Comparison of ENCODE assay signal across 25 mouse cellular contexts in the genomic region with DNA sequence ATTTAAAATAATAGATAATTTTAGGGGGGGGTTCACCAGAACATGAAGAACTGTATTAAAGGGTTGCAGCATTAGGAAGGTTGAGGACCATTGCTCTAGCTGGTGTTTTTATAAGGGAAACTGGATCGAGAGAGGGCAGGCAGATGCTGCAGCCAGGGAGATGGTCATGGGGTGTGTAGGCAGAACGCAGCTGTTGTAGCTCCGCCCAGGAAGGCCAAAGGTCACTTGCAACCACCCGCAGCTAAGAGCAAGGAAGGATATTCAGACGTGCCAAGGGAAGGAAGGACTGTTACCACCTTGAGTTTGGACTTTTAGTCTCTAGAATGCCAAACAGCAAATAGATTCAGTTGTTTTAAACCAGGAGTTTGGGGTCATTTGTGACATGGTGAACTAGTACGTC.
DNase-seq lines count a peak whose midpoint lies in the region; ATAC-seq and TF ChIP-seq lines count a peak whose summit lies in the region.
"Had no signal": no experiment of that assay in that cellular context is flagged by ENCODE, and none has a peak within 500 bp of the region (broad histone marks: within the 10 kb centered on the region; RNA-seq: fewer than 3 reads in every experiment).

No protein-coding gene starts in this region.

- no peak for TF ChIP-seq CTCF in hindbrain, postnatal 0 days (IDR thresholded peaks at IDR 0.05; ENCODE audit: low read depth)

- peak; percentile 10 for DNase-seq in hindbrain, embryonic 11.5 days (ENCODE audit: low spot score)
- DNase-seq in hindbrain, postnatal 0 days (ENCODE audit: low spot score) = no peak
- DNase-seq in lung, postnatal 10 days = peak; percentile 11
- no peak for DNase-seq in lung, adult 18-20 months
- peak; percentile 11 for DNase-seq in kidney, postnatal 14 days
- DNase-seq in gastrocnemius, adult 18-20 months (ENCODE audit: low spot score) = no peak
- no peak for DNase-seq in retina, postnatal 1 day
- DNase-seq in thymus, postnatal 0 days (ENCODE audit: low spot score) = no peak
- DNase-seq: adrenal gland, postnatal 25 days; cerebellum, adult 11 months; cerebellum, postnatal 10 days; gastrocnemius, postnatal 10 days; heart, adult 18-20 months; midbrain, embryonic 14.5 days; right cerebral cortex, postnatal 25 days; thymus, adult 18-20 months had no signal

- ATAC-seq in hindbrain, embryonic 11.5 days (ENCODE audit: low FRiP score) = no peak
- no peak for ATAC-seq in hindbrain, postnatal 0 days
- ATAC-seq: activated CD4-positive, CD25-positive, alpha-beta regulatory T cell, adult 4 months; forebrain, embryonic 13.5 days; liver, embryonic 12.5 days had no signal

- H3K9ac ChIP-seq in hindbrain, embryonic 11.5 days (ENCODE audit: low read depth, low read length) = no peak overlapping the region
- H3K9ac ChIP-seq in hindbrain, postnatal 0 days (replicated peaks; ENCODE audit: low read length) = no peak overlapping the region
- H3K9ac ChIP-seq: forebrain, embryonic 13.5 days; heart, embryonic 13.5 days; hindbrain, embryonic 14.5 days; limb, embryonic 12.5 days; liver, embryonic 12.5 days; lung, embryonic 15.5 days; stomach, embryonic 15.5 days had no signal

- H3K9me3 ChIP-seq in hindbrain, embryonic 11.5 days (ENCODE audit: control insufficient read depth, low read length) = no peaks in the 10 kb centered on the region
- peaks cover 5% of the 10 kb centered on the region; the same call in 1 of the 2 replicates for H3K9me3 ChIP-seq in hindbrain, postnatal 0 days (ENCODE audit: low read length)
- H3K9me3 ChIP-seq: forebrain, embryonic 13.5 days; liver, embryonic 12.5 days; lung, embryonic 15.5 days; stomach, embryonic 15.5 days had no signal

- H3K27me3 ChIP-seq in hindbrain, embryonic 11.5 days (ENCODE audit: control insufficient read depth, insufficient read depth, low read length) = no peaks in the 10 kb centered on the region
- no peaks in the 10 kb centered on the region for H3K27me3 ChIP-seq in hindbrain, postnatal 0 days (ENCODE audit: insufficient read depth, low read length)
- H3K27me3 ChIP-seq: CH12.LX; forebrain, embryonic 13.5 days; heart, embryonic 13.5 days; limb, embryonic 12.5 days; liver, embryonic 12.5 days; lung, embryonic 15.5 days; stomach, embryonic 15.5 days had no signal

- no peaks in the 10 kb centered on the region for H3K36me3 ChIP-seq in hindbrain, embryonic 11.5 days (ENCODE audit: control insufficient read depth, insufficient read depth, low read length)
- no peaks in the 10 kb centered on the region for H3K36me3 ChIP-seq in hindbrain, postnatal 0 days (ENCODE audit: insufficient read depth, low read length)
- H3K36me3 ChIP-seq: heart, embryonic 13.5 days; limb, embryonic 12.5 days; liver, embryonic 12.5 days; lung, embryonic 15.5 days; stomach, embryonic 15.5 days had no signal

- H3K4me2 ChIP-seq in hindbrain, embryonic 11.5 days (replicated peaks; ENCODE audit: low read depth, low read length) = no peak overlapping the region
- no peak overlapping the region for H3K4me2 ChIP-seq in hindbrain, postnatal 0 days (ENCODE audit: low read depth, low read length)
- H3K4me2 ChIP-seq: forebrain, embryonic 13.5 days; heart, embryonic 13.5 days; hindbrain, embryonic 14.5 days; limb, embryonic 12.5 days; liver, embryonic 12.5 days; lung, embryonic 15.5 days; stomach, embryonic 15.5 days had no signal

- H3K4me1 ChIP-seq in hindbrain, embryonic 11.5 days (replicated peaks; ENCODE audit: control insufficient read depth, insufficient read depth, low read length) = no peaks in the 10 kb centered on the region; the same call in 1 of the 2 replicates
- H3K4me1 ChIP-seq in hindbrain, postnatal 0 days (ENCODE audit: insufficient read depth, low read length) = no peaks in the 10 kb centered on the region
- H3K4me1 ChIP-seq: liver, embryonic 12.5 days; stomach, embryonic 15.5 days had no signal

- H3K4me3 ChIP-seq in hindbrain, embryonic 11.5 days (ENCODE audit: low read depth, low read length) = no peak overlapping the region
- H3K4me3 ChIP-seq in hindbrain, postnatal 0 days (ENCODE audit: low read length) = no peak overlapping the region
- H3K4me3 ChIP-seq: forebrain, embryonic 13.5 days; heart, embryonic 13.5 days; limb, embryonic 12.5 days; liver, embryonic 12.5 days; lung, embryonic 15.5 days; stomach, embryonic 15.5 days had no signal

- H3K27ac ChIP-seq in hindbrain, embryonic 11.5 days (ENCODE audit: low read depth, low read length) = no peak overlapping the region
- H3K27ac ChIP-seq in hindbrain, postnatal 0 days = no peak overlapping the region
- H3K27ac ChIP-seq: forebrain, embryonic 13.5 days; heart, embryonic 13.5 days; hindbrain, embryonic 14.5 days; limb, embryonic 12.5 days; liver, embryonic 12.5 days; lung, embryonic 15.5 days; stomach, embryonic 15.5 days had no signal

- WGBS in hindbrain, embryonic 11.5 days = 44% methylated on average over 6 of the region's 6 CpGs
- WGBS in hindbrain, postnatal 0 days = 61% methylated on average over 6 of the region's 6 CpGs

Comparison
In these comparisons a context has a peak if more than half of its experiments do, and no peak if none do; other contexts are left out.
1. DNase-seq: peak in hindbrain, embryonic 11.5 days (single experiment), lung, postnatal 10 days (single experiment) and kidney, postnatal 14 days (single experiment); none in hindbrain, postnatal 0 days (single experiment), lung, adult 18-20 months (0 of 2), gastrocnemius, adult 18-20 months (single experiment), retina, postnatal 1 day (single experiment) and thymus, postnatal 0 days (single experiment).